Mouse (Mus musculus): ENCODE results near the gene Cyp27b1.
"Not testable (repeated sequence)": the region's sequence is repeated elsewhere in the genome, so short reads cannot be mapped to it uniquely, and the experiment has no call there.

Gene Cyp27b1

DNA sequence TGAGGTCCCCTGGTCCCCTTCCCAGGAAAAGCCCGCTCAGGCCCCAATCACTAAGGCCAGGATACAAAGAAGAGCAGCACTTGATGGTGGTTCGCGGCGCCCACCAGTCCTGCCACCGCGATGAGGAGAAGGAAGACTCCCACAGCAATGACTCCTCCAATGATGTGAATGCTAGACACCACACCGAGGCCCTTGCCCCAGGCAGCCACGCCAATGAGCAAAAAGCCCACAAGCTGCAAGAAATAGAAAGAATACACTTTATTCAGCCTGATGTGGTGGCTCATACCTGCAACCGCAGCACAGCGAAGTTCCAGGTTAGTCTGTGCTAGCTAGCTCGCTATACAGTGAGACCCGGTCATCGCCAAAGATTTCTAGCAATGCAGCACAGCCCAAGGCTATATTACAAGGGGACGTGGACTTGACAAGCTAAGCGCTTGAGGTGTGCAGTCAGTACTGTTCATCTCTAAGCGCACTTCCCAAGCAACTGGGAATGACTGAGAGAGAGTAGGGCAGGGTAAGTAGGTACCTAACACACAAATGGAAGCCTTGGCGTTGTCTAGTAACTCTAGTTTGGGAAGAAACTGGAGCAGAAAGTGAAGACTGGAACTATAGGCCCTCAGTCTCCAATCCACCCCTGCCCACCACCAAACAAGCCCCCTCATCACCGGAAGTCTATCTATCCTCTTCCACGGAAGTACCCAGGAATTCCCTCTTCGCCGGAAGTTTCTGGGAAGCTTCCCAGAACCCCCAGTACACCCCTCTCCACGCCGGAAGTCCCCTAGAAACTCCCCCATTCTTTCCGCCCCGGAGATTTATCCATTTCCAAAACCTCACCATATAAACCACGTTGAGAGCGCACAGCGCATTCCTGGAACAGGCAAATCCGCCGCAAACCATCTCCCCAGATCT is 21.5 kb downstream of the Cyp27b1 start:
- no peak for DNase-seq (ENCODE audit: low spot score in 2 of 2)

DNA sequence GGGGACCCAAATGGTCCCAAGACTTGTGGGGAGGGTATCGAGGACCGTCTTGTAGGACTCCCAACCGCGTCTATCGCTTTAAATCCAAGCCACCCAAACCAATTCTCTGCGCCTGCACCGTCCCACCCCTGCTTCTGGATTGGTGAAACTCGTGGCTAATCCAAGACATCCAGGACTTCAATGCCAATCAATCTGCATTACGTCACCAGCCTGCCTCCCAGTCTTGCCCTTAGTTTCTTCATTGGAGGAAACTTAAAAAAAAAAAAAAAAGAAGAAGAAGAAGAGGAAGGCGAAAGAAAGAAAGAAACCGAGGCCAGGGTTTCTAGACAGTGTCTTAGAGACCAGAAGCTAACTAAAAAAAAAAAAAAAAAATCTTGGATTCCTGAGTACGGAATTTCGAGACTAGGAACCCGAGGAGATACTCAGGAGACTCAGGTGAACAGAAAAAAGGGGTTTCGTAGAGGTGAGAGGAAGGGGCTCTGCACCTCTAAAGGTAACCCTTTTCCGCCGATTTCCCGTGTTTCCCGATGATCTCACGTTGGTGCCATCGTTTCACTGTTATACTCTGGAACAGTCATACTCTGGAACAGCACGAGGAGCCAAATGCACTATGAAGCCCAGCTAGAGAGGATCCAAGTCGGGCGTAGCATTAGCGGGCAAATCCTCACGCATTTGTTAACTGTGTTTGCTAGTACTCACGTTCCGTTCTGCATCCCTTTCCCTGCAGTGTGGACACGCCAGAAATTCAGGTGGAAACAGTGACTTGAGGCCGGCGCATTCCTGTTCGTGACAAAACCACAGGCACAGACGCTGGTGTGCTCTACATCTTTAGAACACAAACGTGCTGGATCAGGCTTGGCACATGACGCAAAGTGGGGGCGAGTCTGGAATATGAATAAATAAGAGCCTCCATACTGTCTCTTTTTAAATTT is 22.4 kb downstream of the Cyp27b1 start, which contains the start of gene Tspan31:
TSS of gene Tspan31 (minus strand) at position 75 of the 932 bp plus-strand sequence.
- peak in 1 of 2 experiments; percentile 85 for DNase-seq (ENCODE audit: low spot score in 2 of 2)

DNA sequence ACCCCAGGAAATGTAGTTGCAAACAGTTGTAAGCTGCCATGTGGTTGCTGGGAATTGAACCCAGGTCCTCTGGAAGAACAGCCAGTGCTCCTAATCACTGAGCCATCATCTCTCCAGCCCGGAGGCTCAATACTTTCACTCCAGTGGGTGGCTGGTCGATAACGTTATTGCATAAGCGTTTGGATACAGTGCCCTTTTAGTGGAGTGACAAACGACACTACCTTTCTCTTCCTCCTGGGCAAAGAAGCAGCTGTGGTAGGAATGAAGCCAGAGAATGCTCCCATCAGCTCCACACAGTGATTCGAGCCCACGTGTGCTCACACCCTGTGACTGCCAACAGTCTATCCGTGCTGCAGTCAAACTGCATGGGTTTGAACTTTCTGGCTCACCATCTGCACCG is 23.2 kb downstream of the Cyp27b1 start:
- no peak for DNase-seq (ENCODE audit: low spot score in 2 of 2)

DNA sequence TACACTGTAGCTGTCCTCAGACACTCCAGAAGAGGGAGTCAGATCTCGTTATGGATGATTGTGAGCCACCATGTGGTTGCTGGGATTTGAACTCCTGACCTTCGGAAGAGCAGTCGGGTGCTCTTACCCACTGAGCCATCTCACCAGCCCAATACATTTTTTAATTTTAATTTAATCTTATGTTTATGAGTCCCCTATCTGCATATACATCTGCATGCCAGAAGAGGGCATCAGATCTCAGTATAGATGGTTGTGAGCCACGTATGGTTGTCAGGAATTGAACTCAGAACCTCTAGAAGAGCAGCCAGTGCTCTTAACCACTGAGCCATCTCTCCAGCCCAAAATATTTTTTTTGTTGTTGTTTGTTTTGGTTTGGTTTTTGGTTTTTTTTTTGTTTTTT is 24.2 kb downstream of the Cyp27b1 start:
- DNase-seq (ENCODE audit: low spot score in 2 of 2) = not testable (repeated sequence)

DNA sequence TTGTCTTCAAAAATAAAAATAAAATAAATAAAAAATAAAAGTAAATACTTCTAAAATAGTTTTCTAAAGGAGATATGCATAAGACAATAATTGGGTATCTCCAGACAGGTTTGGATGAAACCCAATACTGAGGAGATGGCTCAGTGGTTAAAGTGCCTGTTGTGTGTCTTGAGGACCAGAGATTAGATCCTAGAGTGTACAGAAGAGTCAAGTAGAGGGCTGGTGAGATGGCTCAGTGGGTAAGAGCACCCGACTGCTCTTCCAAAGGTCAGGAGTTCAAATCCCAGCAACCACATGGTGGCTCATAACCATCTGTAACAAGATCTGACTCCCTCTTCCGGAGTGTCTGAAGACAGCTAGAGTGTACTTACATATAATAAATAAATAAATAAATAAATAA is 24.9 kb downstream of the Cyp27b1 start:
- DNase-seq (ENCODE audit: low spot score in 2 of 2) = not testable (repeated sequence)

DNA sequence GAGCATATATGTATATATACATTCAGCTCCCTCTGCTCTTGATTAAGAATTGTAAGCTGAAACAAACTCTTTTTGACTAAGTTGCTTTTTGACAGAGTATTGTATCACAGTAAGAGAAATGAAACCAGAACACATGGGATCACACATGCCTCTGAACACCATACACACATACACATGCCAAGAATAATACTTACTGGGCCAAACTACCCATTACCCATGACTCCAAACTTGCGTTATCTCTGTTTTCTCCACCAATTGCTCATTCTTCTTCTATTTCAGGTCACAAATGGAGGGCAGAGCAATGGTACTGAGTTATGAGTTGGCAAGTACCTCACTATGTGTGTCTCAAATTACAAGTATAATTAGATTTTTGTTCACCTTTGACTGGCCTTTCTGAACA is 25.9 kb downstream of the Cyp27b1 start:
- DNase-seq (ENCODE audit: low spot score in 2 of 2) = no peak

DNA sequence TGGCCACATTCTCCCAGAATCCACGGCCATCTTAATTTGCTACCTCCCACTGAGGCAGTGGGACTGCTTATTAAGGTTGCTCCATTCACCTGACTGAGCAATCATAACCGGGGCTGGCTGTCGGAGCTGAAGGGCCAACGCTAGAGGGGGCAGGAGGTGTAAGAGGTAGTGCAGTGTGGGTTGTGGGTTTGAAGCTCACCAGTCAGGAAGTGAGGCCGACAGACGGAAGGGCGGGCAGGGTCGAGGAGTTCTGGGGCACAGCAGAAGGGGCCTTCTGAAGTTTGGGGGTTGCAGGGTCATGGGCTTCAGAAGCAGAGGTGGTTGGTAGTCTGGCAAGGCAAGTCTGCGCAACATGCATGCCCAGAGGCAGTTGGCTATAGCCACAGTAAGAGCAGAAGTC is 27.0 kb downstream of the Cyp27b1 start, which contains the start of gene Agap2:
TSS of gene Agap2 (plus strand) at position 205 of the 400 bp plus-strand sequence.
- no peak for DNase-seq (ENCODE audit: low spot score in 2 of 2)

DNA sequence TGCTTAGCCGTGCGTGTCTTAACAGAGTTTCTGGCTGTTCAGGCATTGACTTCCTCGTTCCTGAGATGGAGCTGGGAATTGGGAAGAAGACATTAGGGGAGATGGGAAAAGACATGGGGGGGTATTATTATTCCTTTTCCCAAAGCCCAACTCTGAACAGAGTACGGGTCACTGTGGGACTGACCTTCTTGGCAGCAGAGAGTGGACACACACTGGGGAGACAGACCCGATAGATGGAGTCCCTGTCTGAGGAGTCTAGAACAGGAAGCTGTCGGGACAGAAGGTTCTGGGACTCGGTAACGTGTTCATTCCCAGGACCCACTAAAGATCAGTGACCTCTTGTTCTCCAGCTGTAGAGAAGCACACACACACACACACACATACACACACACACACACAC is 27.6 kb downstream of the Cyp27b1 start:
- DNase-seq (ENCODE audit: low spot score in 2 of 2) = no peak

DNA sequence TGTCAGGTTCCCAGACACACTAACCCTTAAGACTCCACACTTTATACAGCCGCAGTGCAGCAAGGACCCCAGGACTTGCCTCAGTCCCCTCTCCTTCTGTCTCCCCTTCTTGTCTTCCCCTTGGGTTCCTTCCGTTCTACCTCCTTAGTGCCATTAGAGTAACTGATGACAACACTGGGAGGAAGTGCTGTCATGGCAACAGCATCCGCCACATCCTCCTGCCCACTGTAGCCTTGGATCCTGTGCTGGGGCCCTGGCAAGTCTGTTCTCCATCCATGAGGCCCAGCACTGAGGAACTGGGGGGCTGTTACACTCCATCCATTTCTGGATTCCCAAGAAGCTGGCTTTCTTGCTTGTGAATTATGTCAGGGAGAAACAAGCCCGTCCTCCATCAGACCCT is 28.0 kb downstream of the Cyp27b1 start:
- no peak for DNase-seq (ENCODE audit: low spot score in 2 of 2)

DNA sequence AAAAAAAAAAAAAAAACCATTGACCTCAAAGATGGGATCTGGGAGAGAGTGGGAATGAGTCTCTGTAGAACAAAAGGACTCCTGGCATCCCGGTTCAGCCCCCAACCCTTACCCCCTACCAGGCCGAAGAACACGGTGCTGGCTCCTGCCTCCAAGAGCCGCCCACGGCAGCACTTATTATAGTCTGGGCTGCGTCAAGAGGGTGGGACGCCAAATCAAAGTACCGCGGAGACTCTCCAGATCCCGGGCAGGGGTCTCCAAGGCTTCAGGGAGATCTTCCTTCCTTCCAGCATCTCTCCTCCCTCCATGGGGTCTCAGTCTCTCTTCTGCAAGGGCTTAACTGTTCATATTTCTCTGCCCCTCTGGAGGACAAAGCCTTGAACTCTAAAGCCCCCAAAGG is 29.5 kb downstream of the Cyp27b1 start:
- DNase-seq (ENCODE audit: low spot score in 2 of 2) = no peak

DNA sequence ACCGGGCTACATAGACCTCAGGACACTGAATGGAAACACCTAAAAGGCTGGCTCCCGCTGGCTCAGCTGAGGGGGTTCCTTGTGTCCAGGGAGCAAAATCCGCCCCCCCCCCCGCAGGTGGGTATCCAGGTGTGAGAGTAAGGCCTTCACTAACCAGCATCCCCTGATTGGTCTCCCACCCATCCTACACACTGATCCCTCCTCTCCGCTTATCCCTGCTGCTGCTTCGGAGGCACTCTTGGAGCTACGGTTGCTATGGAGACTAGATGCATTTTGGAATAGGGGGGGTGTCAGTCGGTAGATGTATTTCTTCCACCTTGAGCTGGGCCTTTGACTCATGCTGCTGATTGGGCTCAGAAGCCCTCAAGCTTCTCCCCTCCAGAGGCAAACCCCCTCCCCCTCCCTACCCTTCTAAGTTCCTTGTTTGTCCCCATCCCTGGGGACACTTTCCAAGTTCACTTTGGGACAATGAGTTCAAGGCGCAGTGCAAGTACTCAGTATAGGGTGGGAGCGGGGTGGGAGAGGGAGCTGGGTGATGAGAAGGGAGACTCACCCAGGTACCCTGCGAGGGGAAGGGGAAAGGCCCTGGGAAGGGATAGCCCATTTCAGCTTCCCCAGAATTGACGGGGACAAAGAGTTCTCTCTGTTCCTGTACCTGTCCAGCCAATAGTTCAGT is 30.1 kb downstream of the Cyp27b1 start:
- DNase-seq (ENCODE audit: low spot score in 2 of 2) = peak in 1 of 2 experiments; percentile 55

DNA sequence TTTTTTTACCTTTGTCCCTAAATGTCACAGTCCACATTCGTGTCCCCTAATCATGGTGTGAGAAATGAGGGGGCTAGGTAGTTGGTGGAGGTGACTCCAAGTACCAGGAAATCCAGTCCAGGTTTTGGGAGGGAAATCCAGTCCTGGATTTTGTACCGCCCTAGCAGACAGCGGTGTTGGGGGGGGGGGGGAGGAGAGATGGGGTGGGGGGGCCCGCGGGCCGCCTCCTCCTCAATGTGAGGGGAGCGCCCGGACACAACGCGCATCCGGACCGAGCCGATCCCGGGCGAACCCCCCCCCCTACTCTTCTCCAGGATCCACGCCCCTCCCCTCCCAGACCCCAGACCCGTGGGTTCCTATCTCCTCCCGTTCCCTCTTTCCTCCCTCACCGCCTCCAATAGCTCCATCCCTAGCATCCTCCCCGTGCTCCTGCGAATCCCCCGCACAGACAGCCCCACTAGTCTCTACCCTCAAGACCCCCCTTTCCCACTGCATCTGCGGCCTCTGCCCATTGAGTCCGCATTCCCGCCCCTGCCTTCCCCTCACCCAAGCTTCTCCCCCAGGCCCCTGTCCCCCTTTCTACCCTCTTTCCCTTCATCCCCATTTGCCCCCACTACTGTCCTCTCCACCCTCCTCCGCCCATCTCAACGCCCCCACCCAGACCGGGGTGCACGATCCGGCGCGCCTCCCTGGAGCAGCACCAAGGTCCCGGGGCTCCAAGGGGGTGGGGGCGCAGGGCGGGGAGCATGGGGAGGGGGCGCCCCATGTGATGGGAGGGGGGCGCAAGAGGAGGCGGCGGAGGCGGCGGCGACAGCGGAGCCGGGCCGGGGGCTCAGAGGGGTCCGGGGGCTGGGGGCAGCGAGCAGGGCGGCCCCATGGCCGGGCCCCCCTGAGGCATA is 30.9 kb downstream of the Cyp27b1 start:
- peak in 1 of 2 experiments; percentile 68 for DNase-seq (ENCODE audit: low spot score in 2 of 2)

DNA sequence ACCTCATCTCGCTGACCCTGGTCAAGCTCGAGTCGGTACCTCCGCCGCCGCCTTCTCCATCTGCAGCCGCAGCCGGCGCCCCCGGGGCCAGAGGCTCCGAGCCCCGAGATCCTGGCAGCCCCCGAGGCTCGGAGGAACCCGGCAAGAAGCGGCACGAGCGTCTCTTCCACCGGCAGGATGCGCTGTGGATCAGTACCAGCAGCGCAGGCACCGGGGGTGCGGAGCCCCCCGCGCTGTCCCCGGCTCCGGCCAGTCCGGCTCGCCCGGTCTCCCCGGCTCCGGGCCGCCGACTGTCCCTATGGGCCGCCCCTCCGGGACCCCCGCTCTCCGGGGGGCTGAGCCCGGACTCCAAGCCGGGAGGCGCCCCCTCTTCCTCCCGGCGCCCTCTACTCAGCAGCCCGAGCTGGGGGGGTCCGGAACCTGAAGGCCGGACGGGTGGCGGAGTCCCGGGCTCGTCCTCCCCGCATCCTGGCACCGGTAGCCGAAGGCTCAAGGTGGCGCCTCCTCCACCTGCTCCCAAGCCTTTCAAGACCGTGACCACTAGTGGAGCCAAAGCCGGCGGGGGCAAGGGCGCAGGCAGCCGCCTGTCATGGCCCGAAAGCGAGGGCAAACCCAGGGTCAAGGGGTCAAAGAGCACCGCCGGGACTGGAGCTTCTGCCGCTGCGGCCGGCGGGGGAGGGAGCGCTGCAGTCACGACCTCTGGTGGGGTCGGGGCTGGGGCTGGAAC is 31.8 kb downstream of the Cyp27b1 start:
- no peak for DNase-seq (ENCODE audit: low spot score in 2 of 2)

DNA sequence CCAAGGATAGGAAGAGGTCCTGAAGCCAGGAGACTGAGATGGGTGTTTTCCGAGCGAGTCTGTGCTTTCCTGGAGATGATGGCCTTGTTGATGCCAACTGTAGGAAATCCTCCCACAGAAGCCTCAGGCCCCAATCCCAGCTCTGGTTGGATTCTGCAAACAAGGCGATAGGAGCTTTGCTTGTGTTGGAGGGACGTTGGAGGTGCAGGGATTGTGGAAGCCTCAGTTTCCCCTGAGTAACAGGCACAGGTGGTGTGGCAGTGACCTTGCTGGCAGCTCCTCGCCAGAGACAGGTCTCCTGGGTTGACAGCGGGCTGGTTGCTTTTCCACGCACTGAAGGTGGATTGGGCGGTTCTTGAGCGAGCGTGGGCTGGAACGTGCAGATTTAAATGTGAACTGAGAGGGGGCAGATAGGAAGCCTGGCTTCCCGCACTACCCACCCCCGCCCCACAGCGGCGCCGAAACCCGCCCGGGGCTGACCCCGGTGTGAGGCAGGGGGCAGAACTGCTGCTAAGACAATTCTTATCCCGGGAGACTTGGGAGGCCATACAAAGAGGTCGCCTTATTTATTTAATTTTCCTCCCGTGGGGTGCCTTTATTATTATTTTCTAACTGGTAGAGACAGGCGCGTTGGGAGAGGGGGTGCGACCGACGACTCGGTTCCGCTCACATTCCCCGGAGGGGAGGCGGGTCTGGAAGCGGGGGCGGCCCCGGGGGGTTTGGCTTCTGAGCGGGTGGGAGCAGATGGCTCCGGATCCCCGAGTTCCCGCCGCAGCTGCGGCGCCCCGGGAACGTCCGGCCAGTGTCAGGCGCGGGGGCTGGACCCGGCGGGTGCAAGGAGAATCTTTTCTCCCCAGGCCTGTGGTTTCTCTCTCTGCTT is 33.1 kb downstream of the Cyp27b1 start:
- DNase-seq (ENCODE audit: low spot score in 2 of 2) = peak in 1 of 2 experiments; percentile 45

DNA sequence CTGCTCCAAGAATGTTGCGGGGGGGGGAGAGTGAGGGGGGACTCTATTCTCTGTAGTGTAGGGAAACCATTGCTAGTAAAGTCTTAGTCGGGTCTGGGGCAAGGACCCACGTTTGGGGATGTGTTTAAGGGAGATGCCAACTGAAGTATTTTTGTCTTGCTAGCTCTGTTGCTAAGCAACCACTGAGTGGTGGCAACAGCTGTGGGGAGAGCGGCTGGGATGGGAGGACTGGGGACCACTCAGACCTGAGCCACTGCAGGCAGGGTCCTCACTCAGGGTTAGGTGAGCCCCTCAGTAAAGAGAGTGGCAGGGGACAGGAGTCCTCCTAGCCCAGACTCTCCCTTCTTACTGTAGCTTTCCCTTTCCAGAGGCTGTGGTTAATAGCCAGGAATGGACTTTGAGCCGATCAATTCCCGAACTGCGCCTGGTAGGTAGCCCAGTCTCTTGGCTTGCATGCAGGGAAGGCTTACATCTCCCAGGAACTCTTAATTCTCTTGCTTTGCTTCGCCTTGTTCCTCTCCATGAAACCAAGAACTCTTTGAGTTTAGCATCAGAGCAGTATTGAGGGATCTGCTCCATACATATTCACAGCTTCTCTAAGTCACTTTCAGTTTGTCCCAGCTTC is 34.1 kb downstream of the Cyp27b1 start:
- no peak for DNase-seq (ENCODE audit: low spot score in 2 of 2)

DNA sequence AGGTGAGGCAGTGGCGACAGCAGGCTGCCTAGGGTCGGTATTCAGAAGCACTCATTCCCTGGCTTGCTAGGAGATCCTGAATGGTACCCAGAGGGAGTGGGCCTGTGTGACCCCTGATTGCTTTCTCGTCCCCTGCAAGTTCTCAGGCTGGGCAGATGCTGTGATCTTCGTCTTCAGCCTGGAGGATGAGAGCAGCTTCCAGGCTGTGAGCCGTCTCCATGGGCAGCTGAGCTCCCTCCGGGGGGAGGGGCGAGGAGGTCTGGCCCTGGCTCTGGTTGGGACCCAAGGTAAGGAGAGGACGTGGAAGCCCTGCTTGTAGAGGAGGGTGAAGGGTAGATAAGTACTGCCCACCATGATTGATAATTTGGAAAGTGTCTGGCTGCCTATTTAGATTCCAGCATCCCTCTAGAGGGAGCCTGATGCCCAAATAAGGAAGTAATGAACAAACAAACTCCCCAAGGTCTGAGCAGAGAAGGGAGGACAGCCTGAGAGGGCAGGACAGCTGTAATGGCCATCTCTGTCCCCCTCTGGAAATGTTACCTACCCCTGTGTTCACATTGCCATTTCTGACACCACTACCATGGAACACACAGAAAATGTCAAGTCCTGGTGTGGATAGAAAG is 35.4 kb downstream of the Cyp27b1 start:
- DNase-seq (ENCODE audit: low spot score in 2 of 2) = no peak

DNA sequence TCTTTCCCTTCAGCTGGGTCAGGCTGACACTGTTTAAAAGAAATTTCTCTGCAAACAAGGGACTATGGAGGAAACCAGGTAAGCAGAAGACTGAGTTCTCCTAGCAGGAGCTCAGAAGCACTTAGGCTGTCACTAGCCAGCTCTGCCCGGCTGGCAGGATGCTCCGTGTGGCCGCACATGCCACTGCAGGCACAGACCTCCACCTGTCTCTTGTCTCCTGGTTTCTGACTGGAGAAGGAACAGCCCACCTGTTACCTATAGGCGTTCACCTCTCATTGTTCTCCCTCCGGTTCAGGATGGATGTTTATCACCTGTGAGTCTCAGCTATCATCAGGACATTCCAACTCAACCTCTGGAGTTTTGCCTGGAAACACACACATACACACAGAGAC is 35.9 kb downstream of the Cyp27b1 start:
- no peak for DNase-seq (ENCODE audit: low spot score in 2 of 2)

DNA sequence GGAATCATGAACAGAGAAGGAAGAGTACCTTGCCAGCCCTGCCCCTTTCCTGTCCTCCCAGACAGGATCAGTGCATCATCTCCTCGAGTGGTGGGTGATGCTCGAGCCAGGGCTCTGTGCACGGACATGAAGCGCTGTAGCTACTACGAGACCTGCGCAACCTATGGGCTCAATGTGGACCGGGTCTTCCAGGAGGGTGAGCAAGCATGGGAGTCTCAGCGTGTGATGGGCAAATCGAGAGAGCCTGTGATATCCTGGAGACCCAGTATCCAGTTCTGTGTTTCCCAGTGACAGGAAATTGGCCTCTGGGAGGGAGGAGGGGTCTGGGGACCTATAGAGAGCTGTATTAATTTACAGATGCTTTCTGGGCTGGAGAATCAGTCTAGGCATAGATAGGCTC is 37.0 kb downstream of the Cyp27b1 start:
- no peak for DNase-seq (ENCODE audit: low spot score in 2 of 2)
